Mouse (Mus musculus) bone marrow, adult 2 months (tissue): ENCODE measurements around the gene Frem2.

Experiments
- CTCF ChIP-seq: fragments of 200-500 bp; IDR thresholded peaks from 2 replicates; pipeline ENCODE4 v1.5.1; 2011; ENCODE audit warnings: low read length, control low read depth; ENCODE audit not compliant: control insufficient read depth, insufficient read depth
- POLR2A ChIP-seq: fragments of 200-500 bp; IDR thresholded peaks from 2 replicates; pipeline ENCODE4 v1.6.1; 2011; ENCODE audit warnings: low read depth, mild to moderate bottlenecking, control low read depth, low read length, borderline replicate concordance; ENCODE audit not compliant: control insufficient read depth

- TF ChIP-seq CTCF, result no peak
- no peak for TF ChIP-seq POLR2A
Measured at GRCm38 (mm10) chr3:53674225-53674624, 17.1 kb upstream of the Frem2 start.
